8 mouse cellular contexts compared by ENCODE assay signal in genomic region chr7:82119266-82119665, GRCm38 (mm10). TPM values are rescaled to one million over a fixed set of nuclear protein-coding genes. Genes with fewer than 3 reads are reported as not detected.
DNase-seq lines count a peak whose midpoint lies in the region; ATAC-seq and TF ChIP-seq lines count a peak whose summit lies in the region.

No protein-coding gene starts in this region.

- no peaks in the 10 kb centered on the region for H3K27me3 ChIP-seq in intestine, embryonic 15.5 days (replicated peaks)
- H3K27me3 ChIP-seq in midbrain, embryonic 11.5 days (ENCODE audit: control insufficient read depth, insufficient read depth, low read length), result no peaks in the 10 kb centered on the region
- no peaks in the 10 kb centered on the region for H3K27me3 ChIP-seq in small intestine, adult 2 months (ENCODE audit: control insufficient read depth, insufficient read depth, low read length)

- TF ChIP-seq CTCF in small intestine, adult 2 months (IDR thresholded peaks at IDR 0.05; ENCODE audit: extremely low read depth, insufficient read length, insufficient replicate concordance, low read depth, low read length), result peak; percentile 54; the same call in 1 of the 2 replicates

- TF ChIP-seq POLR2A in small intestine, adult 2 months (IDR thresholded peaks at IDR 0.05; ENCODE audit: low read depth, low read length), result no peak

- H3K4me1 ChIP-seq in intestine, embryonic 15.5 days (replicated peaks), result no peaks in the 10 kb centered on the region
- no peaks in the 10 kb centered on the region for H3K4me1 ChIP-seq in midbrain, embryonic 11.5 days (ENCODE audit: control insufficient read depth, insufficient read depth, low read length)
- H3K4me1 ChIP-seq in small intestine, adult 2 months (ENCODE audit: control insufficient read depth, insufficient read depth, insufficient read length, low read length), result no peaks in the 10 kb centered on the region

- H3K4me2 ChIP-seq in intestine, embryonic 15.5 days (replicated peaks), result no peak overlapping the region
- H3K4me2 ChIP-seq in midbrain, embryonic 11.5 days, result no peak overlapping the region

- no peak overlapping the region for H3K4me3 ChIP-seq in intestine, embryonic 15.5 days (replicated peaks)
- no peak overlapping the region for H3K4me3 ChIP-seq in midbrain, embryonic 11.5 days (ENCODE audit: low read depth, low read length)
- H3K4me3 ChIP-seq in small intestine, adult 2 months (ENCODE audit: low read depth, low read length), result no peak overlapping the region

- peak; percentile 43 for DNase-seq in WW6 (ENCODE audit: low read depth, low spot score)
- DNase-seq in cerebellum, adult 8-10 months, result peak; percentile 60
- peak; percentile 18 to 68 for DNase-seq in left cerebral cortex, adult 8-10 months (ENCODE audit: low spot score in 2 of 2)
- DNase-seq in midbrain, embryonic 11.5 days (ENCODE audit: low spot score, missing footprints), result peak; percentile 96

- ATAC-seq in frontal cortex, adult (ENCODE audit: low TSS enrichment), result peak; percentile 84
- ATAC-seq in intestine, embryonic 15.5 days, result peak; percentile 72
- peak; percentile 75 for ATAC-seq in midbrain, embryonic 11.5 days (ENCODE audit: low FRiP score)
- no peak for ATAC-seq in monocyte, adult 5-6 weeks (replicated peaks; ENCODE audit: insufficient number of reproducible peaks, low FRiP score, low TSS enrichment, poor library complexity, severe bottlenecking)

- H3K9me3 ChIP-seq in intestine, embryonic 15.5 days, result no peaks in the 10 kb centered on the region
- no peaks in the 10 kb centered on the region for H3K9me3 ChIP-seq in midbrain, embryonic 11.5 days (ENCODE audit: control insufficient read depth, low read length)

- no peaks in the 10 kb centered on the region for H3K36me3 ChIP-seq in intestine, embryonic 15.5 days
- H3K36me3 ChIP-seq in midbrain, embryonic 11.5 days (ENCODE audit: control insufficient read depth, insufficient read depth, low read length), result no peaks in the 10 kb centered on the region
- H3K36me3 ChIP-seq in small intestine, adult 2 months (ENCODE audit: control insufficient read depth, insufficient read depth, low read length), result no peaks in the 10 kb centered on the region

- WGBS in intestine, embryonic 15.5 days, result 11% methylated on average over 2 of the region's 2 CpGs
- 14% methylated on average over 2 of the region's 2 CpGs for whole genome bisulfite sequencing in midbrain, embryonic 11.5 days
- WGBS in small intestine, adult 2 months, result 10% methylated on average over 2 of the region's 2 CpGs

- H3K9ac ChIP-seq in intestine, embryonic 15.5 days, result no peak overlapping the region
- no peak overlapping the region for H3K9ac ChIP-seq in midbrain, embryonic 11.5 days (ENCODE audit: low read length)

- H3K27ac ChIP-seq in intestine, embryonic 15.5 days, result no peak overlapping the region
- no peak overlapping the region for H3K27ac ChIP-seq in midbrain, embryonic 11.5 days (ENCODE audit: low read depth, low read length)
- H3K27ac ChIP-seq in small intestine, adult 2 months (ENCODE audit: insufficient read depth, low read depth, low read length), result no peak overlapping the region

RNA-seq across cellular contexts. Expression of gene Sh3gl3, which starts 54.4 kb away (rescaled TPM):
- polyA plus RNA-seq in intestine, embryonic 15.5 days (2015; fragmentation: Nextera tagmentation; extraction: Ambion mirVana), result 12.0 and 14.3 TPM in 2 replicates
- 10 to 100 TPM; 50.3 to 59.5 (median 55.5) TPM for total RNA-seq in left cerebral cortex, adult 8-10 months (2022)
- 15.8 and 16.4 TPM in 2 replicates for polyA plus RNA-seq in midbrain, embryonic 11.5 days (2014; fragmentation: Nextera tagmentation; extraction: Ambion mirVana)
- polyA plus RNA-seq in small intestine, adult 2 months (2012; rRNA removed), result 0.15 and 0.30 TPM in 2 replicates
- not detected in 3 replicates for total RNA-seq in monocyte, adult 5-6 weeks (2017)

Comparison
In these comparisons a context has a peak if more than half of its experiments do, and no peak if none do; other contexts are left out.
1. DNase-seq: peak in every context shown above with its lines; median percentile 96 in midbrain, embryonic 11.5 days; 60 in cerebellum, adult 8-10 months; 43 in WW6; 43 in left cerebral cortex, adult 8-10 months.
2. RNA of gene Sh3gl3, which starts 54.4 kb away (polyA plus RNA-seq): 15.8 to 16.4 TPM in midbrain, embryonic 11.5 days and 12.0 to 14.3 TPM in intestine, embryonic 15.5 days; 0.15 to 0.30 TPM in small intestine, adult 2 months; every median in the first group is over 10 times any median in the second.